In the genomic region with DNA sequence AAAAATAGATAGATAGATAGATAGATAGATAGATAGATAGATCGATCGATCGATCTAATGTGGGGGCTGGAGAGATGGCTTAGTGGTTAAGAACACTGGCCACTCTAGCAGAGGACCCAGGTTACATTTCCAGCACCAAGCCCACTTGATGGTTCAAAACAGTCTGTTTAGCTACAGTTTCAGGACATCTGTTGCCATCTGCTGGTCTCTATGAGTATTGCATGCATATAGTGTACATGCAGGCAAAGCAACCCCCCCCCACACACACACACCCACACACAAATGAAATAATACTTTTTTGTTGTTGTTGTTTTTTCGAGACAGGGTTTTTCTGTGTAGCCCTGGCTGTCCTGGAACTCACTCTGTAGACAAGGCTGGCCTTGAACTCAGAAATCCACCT, we compare ENCODE assay signal across 9 mouse cellular contexts.
DNase-seq lines count a peak whose midpoint lies in the region; ATAC-seq and TF ChIP-seq lines count a peak whose summit lies in the region.
"Had no signal": no experiment of that assay in that cellular context is flagged by ENCODE, and none has a peak within 500 bp of the region (broad histone marks: within the 10 kb centered on the region; RNA-seq: fewer than 3 reads in every experiment).

No protein-coding gene starts in this region.

- H3K36me3 ChIP-seq in hindbrain, postnatal 0 days (ENCODE audit: insufficient read depth, low read length) = no peaks in the 10 kb centered on the region
- no peaks in the 10 kb centered on the region for H3K36me3 ChIP-seq in hindbrain, embryonic 10.5 days
- no peaks in the 10 kb centered on the region for H3K36me3 ChIP-seq in MEL (ENCODE audit: control insufficient read depth in 1 of 2, insufficient read depth in 2 of 2, low read length in 2 of 2)
- H3K36me3 ChIP-seq: hindbrain, embryonic 15.5 days had no signal

- no peak overlapping the region for H3K9ac ChIP-seq in hindbrain, postnatal 0 days (replicated peaks; ENCODE audit: low read length)
- no peak overlapping the region for H3K9ac ChIP-seq in MEL (ENCODE audit: control insufficient read depth, low read depth, low read length, poor library complexity, severe bottlenecking)
- H3K9ac ChIP-seq: hindbrain, embryonic 15.5 days had no signal

- TF ChIP-seq POLR2A in MEL (IDR thresholded peaks at IDR 0.05; ENCODE audit: control insufficient read depth in 1 of 2, insufficient read depth in 1 of 2, low read depth in 1 of 2, low read length in 2 of 2, poor library complexity in 1 of 2) = no peak

- TF ChIP-seq RAD21 in MEL (IDR thresholded peaks at IDR 0.05; ENCODE audit: low read depth, low read length) = peak; percentile 88

- whole genome bisulfite sequencing in hindbrain, postnatal 0 days = 76% methylated on average over 4 of the region's 4 CpGs
- WGBS in hindbrain, embryonic 10.5 days = 71% methylated on average over 4 of the region's 4 CpGs

- no peak overlapping the region for H3K4me2 ChIP-seq in hindbrain, postnatal 0 days (ENCODE audit: low read depth, low read length)
- H3K4me2 ChIP-seq: hindbrain, embryonic 15.5 days had no signal

- DNase-seq in hindbrain, postnatal 0 days (ENCODE audit: low spot score) = peak; percentile 16
- no peak for DNase-seq in hindbrain, embryonic 10.5 days (ENCODE audit: low spot score)
- peak; percentile 62 for DNase-seq in 416B (ENCODE audit: low read depth)
- peak; percentile 81 for DNase-seq in MEL (ENCODE audit: low read depth, low spot score)
- DNase-seq in lung, postnatal 10 days = peak; percentile 46
- no peak for DNase-seq in testis, postnatal 10 days (ENCODE audit: low spot score)
- no peak for DNase-seq in ovary, adult 18-20 months (ENCODE audit: low spot score)
- DNase-seq in testis, postnatal 14 days (ENCODE audit: low spot score) = no peak

- H3K4me1 ChIP-seq in hindbrain, postnatal 0 days (ENCODE audit: insufficient read depth, low read length) = no peaks in the 10 kb centered on the region
- no peaks in the 10 kb centered on the region for H3K4me1 ChIP-seq in hindbrain, embryonic 10.5 days (replicated peaks)
- H3K4me1 ChIP-seq in MEL (ENCODE audit: control insufficient read depth in 1 of 2, insufficient read depth in 2 of 2, low read length in 2 of 2) = no peaks in the 10 kb centered on the region
- H3K4me1 ChIP-seq: hindbrain, embryonic 15.5 days had no signal

- H3K27me3 ChIP-seq in hindbrain, postnatal 0 days (ENCODE audit: insufficient read depth, low read length) = no peaks in the 10 kb centered on the region
- H3K27me3 ChIP-seq in hindbrain, embryonic 10.5 days (ENCODE audit: insufficient read depth, poor library complexity, severe bottlenecking) = no peaks in the 10 kb centered on the region
- no peaks in the 10 kb centered on the region for H3K27me3 ChIP-seq in MEL (ENCODE audit: control insufficient read depth in 1 of 2, insufficient read depth in 2 of 2, low read length in 2 of 2)
- H3K27me3 ChIP-seq: hindbrain, embryonic 15.5 days had no signal

- no peaks in the 10 kb centered on the region for H3K79me2 ChIP-seq in MEL (ENCODE audit: control insufficient read depth, insufficient read depth, low read length, poor library complexity)

- no peak overlapping the region for H3K4me3 ChIP-seq in hindbrain, postnatal 0 days (ENCODE audit: low read length)
- H3K4me3 ChIP-seq in hindbrain, embryonic 10.5 days = no peak overlapping the region
- no peak overlapping the region for H3K4me3 ChIP-seq in MEL (ENCODE audit: control insufficient read depth in 1 of 2, insufficient read depth in 1 of 2, low read depth in 2 of 2, low read length in 2 of 2)
- H3K4me3 ChIP-seq: hindbrain, embryonic 15.5 days had no signal

- H3K27ac ChIP-seq in hindbrain, postnatal 0 days = no peak overlapping the region
- no peak overlapping the region for H3K27ac ChIP-seq in hindbrain, embryonic 10.5 days
- no peak overlapping the region for H3K27ac ChIP-seq in MEL (ENCODE audit: control insufficient read depth, low read depth, low read length)
- H3K27ac ChIP-seq: hindbrain, embryonic 15.5 days had no signal

- TF ChIP-seq EP300 in MEL (IDR thresholded peaks at IDR 0.05; ENCODE audit: low read depth in 1 of 2, low read length in 2 of 2) = no peak

- TF ChIP-seq CTCF in hindbrain, postnatal 0 days (IDR thresholded peaks at IDR 0.05; ENCODE audit: low read depth) = peak; percentile 54
- TF ChIP-seq CTCF in MEL (IDR thresholded peaks at IDR 0.05 in 2 of 3, conservative IDR thresholded peaks at IDR 0.05 in 1 of 3; ENCODE audit: control insufficient read depth in 1 of 3, insufficient read depth in 1 of 3, low read depth in 2 of 3, low read length in 3 of 3, poor library complexity in 1 of 3, severe bottlenecking in 1 of 3) = peak; percentile 46 to 85 (median 78)

- no peak for ATAC-seq in hindbrain, postnatal 0 days

- H3K9me3 ChIP-seq in hindbrain, postnatal 0 days (ENCODE audit: low read length) = no peaks in the 10 kb centered on the region
- H3K9me3 ChIP-seq in hindbrain, embryonic 10.5 days = no peaks in the 10 kb centered on the region
- H3K9me3 ChIP-seq in MEL (replicated peaks; ENCODE audit: insufficient read depth, low read length) = no peaks in the 10 kb centered on the region
- H3K9me3 ChIP-seq: hindbrain, embryonic 15.5 days had no signal

TF ChIP-seq in MEL, 35 proteins besides CTCF, POLR2A, EP300 and RAD21:
- TF ChIP-seq MAFK (IDR thresholded peaks at IDR 0.05; ENCODE audit: borderline replicate concordance, low read depth, low read length) (no peak), SMC3 (IDR thresholded peaks at IDR 0.05; ENCODE audit: low read depth, low read length) (peak; percentile 92), ZKSCAN1 (IDR thresholded peaks at IDR 0.05; ENCODE audit: low read depth, low read length) (no peak), RCOR1 (IDR thresholded peaks at IDR 0.05; ENCODE audit: low read depth, low read length) (no peak), CHD2 (IDR thresholded peaks at IDR 0.05; ENCODE audit: low read length) (no peak), TBP (IDR thresholded peaks at IDR 0.05; ENCODE audit: low read depth, low read length) (no peak), UBTF (IDR thresholded peaks at IDR 0.05; ENCODE audit: borderline replicate concordance, insufficient read depth, low read depth, low read length) (no peak), MAZ (IDR thresholded peaks at IDR 0.05; ENCODE audit: low read depth, low read length) (peak; percentile 29; the same call in 1 of the 2 replicates), ZC3H11A (IDR thresholded peaks at IDR 0.05; ENCODE audit: low read depth, low read length) (peak; percentile 91), ZNF384 (IDR thresholded peaks at IDR 0.05; ENCODE audit: low read depth, low read length) (no peak), SIN3A (IDR thresholded peaks at IDR 0.05; ENCODE audit: low read length) (peak; percentile 42; the same call in 1 of the 2 replicates)

Comparison
In these comparisons a context has a peak if more than half of its experiments do, and no peak if none do; other contexts are left out.
1. DNase-seq: peak in hindbrain, postnatal 0 days (single experiment), 416B (single experiment), MEL (single experiment) and lung, postnatal 10 days (single experiment); none in hindbrain, embryonic 10.5 days (single experiment), testis, postnatal 10 days (single experiment), ovary, adult 18-20 months (single experiment) and testis, postnatal 14 days (single experiment).